Mouse (Mus musculus) urinary bladder, postnatal 36 days (tissue): ENCODE measurements around the gene Tjap1.

Experiments used
- DNase-seq, 2 experiments: peaks; one replicate each; pipeline ENCODE4 v3.0.0; 2022; ENCODE audit warnings: low spot score in 2 of 2, mixed read lengths in 1 of 2

Tjap1 gene

GRCm38 (mm10) chr17:46282483-46283123 lies at the start of gene Tjap1:
Tjap1 (minus strand) TSS chr17:46283026.
- peak; percentile 76 to 87 for DNase-seq

- DNase-seq = no peak
Observed at GRCm38 (mm10) chr17:46328723-46329122, 45.9 kb upstream of the Tjap1 start.

- peak; percentile 96 to 97 for DNase-seq
Observed at GRCm38 (mm10) chr17:46327906-46328534, 45.2 kb upstream of the Tjap1 start, which contains the start of gene Abcc10. Abcc10 (minus strand) TSS chr17:46328352.

- no peak for DNase-seq
Observed at GRCm38 (mm10) chr17:46327413-46327905, 44.6 kb upstream of the Tjap1 start.

GRCm38 (mm10) chr17:46322046-46322823 lies 39.4 kb upstream of the Tjap1 start:
- DNase-seq = no peak

- DNase-seq = no peak
Observed at GRCm38 (mm10) chr17:46320492-46320891, 37.7 kb upstream of the Tjap1 start.

- DNase-seq = no peak
Observed at GRCm38 (mm10) chr17:46315813-46316212, 33.0 kb upstream of the Tjap1 start.

- no peak for DNase-seq
Observed at GRCm38 (mm10) chr17:46313135-46313715, 30.4 kb upstream of the Tjap1 start.

- no peak for DNase-seq
Observed at GRCm38 (mm10) chr17:46310515-46310914, 27.7 kb upstream of the Tjap1 start.

- DNase-seq = no peak
Observed at GRCm38 (mm10) chr17:46309835-46310234, 27.0 kb upstream of the Tjap1 start.

- DNase-seq = no peak
Observed at GRCm38 (mm10) chr17:46306956-46307355, 24.1 kb upstream of the Tjap1 start.

GRCm38 (mm10) chr17:46304184-46304583 lies 21.4 kb upstream of the Tjap1 start:
- DNase-seq = no peak

- DNase-seq = peak in 1 of 2 experiments; percentile 59
Observed at GRCm38 (mm10) chr17:46301892-46302291, 19.1 kb upstream of the Tjap1 start.

GRCm38 (mm10) chr17:46298220-46298913 lies 15.5 kb upstream of the Tjap1 start:
- DNase-seq = peak; percentile 83 to 84

GRCm38 (mm10) chr17:46297364-46298219 lies 14.8 kb upstream of the Tjap1 start, which contains the start of gene Dlk2:
Dlk2 (plus strand) TSS chr17:46297421.
- DNase-seq = no peak

GRCm38 (mm10) chr17:46297028-46297363 lies 14.2 kb upstream of the Tjap1 start:
- no peak for DNase-seq

GRCm38 (mm10) chr17:46296601-46297000 lies 13.8 kb upstream of the Tjap1 start:
- DNase-seq = no peak

GRCm38 (mm10) chr17:46287678-46288095 lies 4.9 kb upstream of the Tjap1 start:
- DNase-seq = no peak

GRCm38 (mm10) chr17:46285407-46285806 lies 2.6 kb upstream of the Tjap1 start:
- no peak for DNase-seq

GRCm38 (mm10) chr17:46284653-46285052 lies 1.8 kb upstream of the Tjap1 start:
- no peak for DNase-seq
